Mouse (Mus musculus) hindbrain, embryonic 16.5 days (tissue): Measurements from ENCODE around the gene Tnpo2. TPM values are rescaled to one million over a fixed set of nuclear protein-coding genes. Genes with fewer than 3 reads are reported as not detected.
A peak's percentile ranks its signal among the peaks of the same experiment; 100 is the strongest.

Experiments
- ATAC-seq: fragments of 200-750 bp; cut with Nextera tagmentation; 2 replicates; pipeline ENCODE4 v1.8.0; 2017; ENCODE audit warnings: moderate TSS enrichment, moderate library complexity
- H3K27ac ChIP-seq: fragments of 300-500 bp; sonication (generic); 2 replicates; pipeline ENCODE4 v1.5.1; 2014; ENCODE audit warnings: low read depth, mild to moderate bottlenecking, control low read depth, low read length, moderate library complexity
- H3K27me3 ChIP-seq: fragments of 300-500 bp; sonication (generic); replicated peaks from 2 replicates; pipeline ENCODE4 v1.6.1; 2014; ENCODE audit warnings: low read length; ENCODE audit not compliant: control insufficient read depth, insufficient read depth
- H3K36me3 ChIP-seq: fragments of 300-500 bp; sonication (generic); 2 replicates; pipeline ENCODE4 v1.6.1; 2014; ENCODE audit warnings: mild to moderate bottlenecking, low read length, moderate library complexity, mixed read lengths; ENCODE audit not compliant: control insufficient read depth, insufficient read depth
- H3K4me1 ChIP-seq: fragments of 300-500 bp; sonication (generic); 2 replicates; pipeline ENCODE4 v1.6.1; 2014; ENCODE audit warnings: low read depth, low read length; ENCODE audit not compliant: control insufficient read depth, insufficient read depth
- H3K4me2 ChIP-seq: fragments of 300-500 bp; sonication (generic); 2 replicates; pipeline ENCODE4 v1.6.1; 2014; ENCODE audit warnings: mild to moderate bottlenecking, low read length, control low read depth, moderate library complexity
- H3K4me3 ChIP-seq: fragments of 300-500 bp; sonication (generic); 2 replicates; pipeline ENCODE4 v1.5.1; 2014; ENCODE audit warnings: mild to moderate bottlenecking, low read length, control low read depth, moderate library complexity
- H3K9ac ChIP-seq: fragments of 300-500 bp; sonication (generic); 2 replicates; pipeline ENCODE4 v1.6.1; 2014; ENCODE audit warnings: low read depth, mild to moderate bottlenecking, control low read depth, low read length, moderate library complexity
- H3K9me3 ChIP-seq: fragments of 300-500 bp; sonication (generic); 2 replicates; pipeline ENCODE4 v1.6.1; 2014; ENCODE audit warnings: mild to moderate bottlenecking, low read length, moderate library complexity; ENCODE audit not compliant: control insufficient read depth
- WGBS: fragments of 180-500 bp; shearing (Covaris S2); extraction: QIAGEN DNeasy Blood & Tissue Kit; methylation state at CpG from one replicate; pipeline ENCODE4 v1.1.7; 2014; 5-methylcytosine and 5-hydroxymethylcytosine counted together
- polyA plus RNA-seq: library from polyadenylated mRNA; unstranded; fragments of >200 nt; fragmentation: Nextera tagmentation; extraction: Ambion mirVana; gene quantifications from 2 replicates; pipeline ENCODE4 v1.2.1, GENCODE M21; 2015

The Tnpo2 gene
- polyA plus RNA-seq, 1 experiment from 2014 or later = 62.7 TPM

- Histone ChIP-seq H3K4me2 (peak overlapping the region; percentile 95), H3K27me3 (no peaks in the 10 kb centered on the region), H3K36me3 (peaks cover 13% of the 10 kb centered on the region), H3K4me3 (peak overlapping the region; percentile 90), H3K4me1 (peaks cover 30% of the 10 kb centered on the region), H3K9me3 (no peaks in the 10 kb centered on the region), H3K27ac (no peak overlapping the region), H3K9ac (no peak overlapping the region)
- no peak for ATAC-seq
- WGBS = 86% methylated on average over 3 of the region's 3 CpGs
Observed at GRCm38 (mm10) chr8:85023846-85024245, 12.9 kb upstream of the Tnpo2 start.

GRCm38 (mm10) chr8:85025098-85025932 is 11.4 kb upstream of the Tnpo2 start, which contains the start of gene Asna1:
Gene Asna1 (minus strand): TSS chr8:85025281.
- Histone ChIP-seq H3K36me3 (peaks cover 13% of the 10 kb centered on the region), H3K27ac (peak within 1 kb of the TSS; percentile 70), H3K4me1 (peaks cover 34% of the 10 kb centered on the region), H3K4me3 (peak within 1 kb of the TSS; percentile 90), H3K27me3 (no peaks in the 10 kb centered on the region), H3K9ac (peak within 1 kb of the TSS; percentile 86), H3K4me2 (peak within 1 kb of the TSS; percentile 95), H3K9me3 (no peaks in the 10 kb centered on the region)
- ATAC-seq = peak; percentile 91
- WGBS = 6% methylated on average over 30 of the region's 30 CpGs

GRCm38 (mm10) chr8:85026670-85027515 is 9.8 kb upstream of the Tnpo2 start, which contains the start of gene Trir:
Gene Trir (plus strand): TSS chr8:85026823.
- WGBS = 0% methylated on average over 72 of the region's 75 CpGs
- Histone ChIP-seq H3K36me3 (peaks cover 21% of the 10 kb centered on the region), H3K9ac (peak within 1 kb of the TSS; percentile 100), H3K27ac (peak within 1 kb of the TSS; percentile 95), H3K4me1 (peaks cover 34% of the 10 kb centered on the region), H3K9me3 (no peaks in the 10 kb centered on the region), H3K4me3 (peak within 1 kb of the TSS; percentile 100), H3K4me2 (peak within 1 kb of the TSS; percentile 95), H3K27me3 (no peaks in the 10 kb centered on the region)
- ATAC-seq = peak; percentile 81

GRCm38 (mm10) chr8:85027516-85027855 is 9.2 kb upstream of the Tnpo2 start:
- Histone ChIP-seq H3K4me2 (peak overlapping the region; percentile 95), H3K9ac (peak overlapping the region; percentile 100), H3K36me3 (peaks cover 26% of the 10 kb centered on the region), H3K27me3 (no peaks in the 10 kb centered on the region), H3K27ac (no peak overlapping the region), H3K4me1 (peaks cover 34% of the 10 kb centered on the region), H3K4me3 (peak overlapping the region; percentile 100), H3K9me3 (no peaks in the 10 kb centered on the region)
- under 1% methylated on average over 13 of the region's 13 CpGs for WGBS
- ATAC-seq = no peak

- no peak overlapping the region for H3K27ac ChIP-seq
- 18% methylated on average over 2 of the region's 2 CpGs for WGBS
- no peak for ATAC-seq
Observed at GRCm38 (mm10) chr8:85027922-85028321, 8.8 kb upstream of the Tnpo2 start.

GRCm38 (mm10) chr8:85029271-85029670 is 7.4 kb upstream of the Tnpo2 start:
- Histone ChIP-seq H3K27me3 (no peaks in the 10 kb centered on the region), H3K4me2 (peak overlapping the region; percentile 95; the same call in 1 of the 2 replicates), H3K4me1 (peaks cover 29% of the 10 kb centered on the region), H3K36me3 (peaks cover 28% of the 10 kb centered on the region), H3K9me3 (no peaks in the 10 kb centered on the region), H3K9ac (no peak overlapping the region; the same call in 1 of the 2 replicates), H3K27ac (no peak overlapping the region), H3K4me3 (no peak overlapping the region)
- 94% methylated on average over 14 of the region's 14 CpGs for WGBS
- ATAC-seq = no peak

More at GRCm38 (mm10) chr8:85027922-85028321, 8.8 kb upstream of the Tnpo2 start:
- Histone ChIP-seq H3K4me3 (peak overlapping the region; percentile 100), H3K4me1 (peaks cover 34% of the 10 kb centered on the region), H3K9ac (peak overlapping the region; percentile 100), H3K27me3 (no peaks in the 10 kb centered on the region), H3K4me2 (peak overlapping the region; percentile 95), H3K9me3 (no peaks in the 10 kb centered on the region), H3K36me3 (peaks cover 30% of the 10 kb centered on the region)

GRCm38 (mm10) chr8:85032622-85033311 is 3.9 kb upstream of the Tnpo2 start:
- H3K4me2 ChIP-seq = no peak overlapping the region
- H3K27ac ChIP-seq = no peak overlapping the region
- no peaks in the 10 kb centered on the region for H3K9me3 ChIP-seq
- 87% methylated on average over 4 of the region's 4 CpGs for WGBS
- ATAC-seq = no peak
- H3K36me3 ChIP-seq = peaks cover 28% of the 10 kb centered on the region
- peaks cover 28% of the 10 kb centered on the region for H3K4me1 ChIP-seq
- H3K4me3 ChIP-seq = no peak overlapping the region
- H3K9ac ChIP-seq = no peak overlapping the region
- H3K27me3 ChIP-seq = no peaks in the 10 kb centered on the region

GRCm38 (mm10) chr8:85033867-85034266 is 2.8 kb upstream of the Tnpo2 start:
- H3K4me1 ChIP-seq = peaks cover 24% of the 10 kb centered on the region
- 72% methylated on average over 1 of the region's 1 CpGs for WGBS
- no peak for ATAC-seq
- no peaks in the 10 kb centered on the region for H3K9me3 ChIP-seq
- H3K36me3 ChIP-seq = peaks cover 28% of the 10 kb centered on the region
- no peak overlapping the region for H3K9ac ChIP-seq
- no peak overlapping the region for H3K27ac ChIP-seq
- no peaks in the 10 kb centered on the region for H3K27me3 ChIP-seq
- H3K4me3 ChIP-seq = no peak overlapping the region
- no peak overlapping the region for H3K4me2 ChIP-seq
